Mouse (Mus musculus): ENCODE results near the gene Plaur. TPM values are rescaled to one million over a fixed set of nuclear protein-coding genes. Genes with fewer than 3 reads are reported as not detected.
A peak's percentile ranks its signal among the peaks of the same experiment; 100 is the strongest.

Gene Plaur
- polyA plus RNA-seq, 1 experiment = 1.3 TPM

- TF ChIP-seq CTCF (IDR thresholded peaks at IDR 0.05; ENCODE audit: extremely low read depth, insufficient read depth, low read length) (no peak), POLR2A (IDR thresholded peaks at IDR 0.05; ENCODE audit: extremely low read depth, insufficient read depth, low read length) (no peak)
- Histone ChIP-seq H3K4me3 (ENCODE audit: insufficient read depth, low read length) (no peak overlapping the region), H3K4me1 (ENCODE audit: control insufficient read depth, insufficient read depth, low read length) (peaks cover 1% of the 10 kb centered on the region; the same call in 1 of the 2 replicates), H3K27ac (ENCODE audit: insufficient read depth, low read length) (no peak overlapping the region)
These were observed 12.7 kb downstream of the Plaur start for GRCm38 (mm10) chr7:24474811-24475506.

- TF ChIP-seq POLR2A (IDR thresholded peaks at IDR 0.05; ENCODE audit: extremely low read depth, insufficient read depth, low read length) (no peak), CTCF (IDR thresholded peaks at IDR 0.05; ENCODE audit: extremely low read depth, insufficient read depth, low read length) (no peak)
- Histone ChIP-seq H3K4me1 (ENCODE audit: control insufficient read depth, insufficient read depth, low read length) (peaks cover 1% of the 10 kb centered on the region; the same call in 1 of the 2 replicates), H3K4me3 (ENCODE audit: insufficient read depth, low read length) (no peak overlapping the region), H3K27ac (ENCODE audit: insufficient read depth, low read length) (no peak overlapping the region)
These were observed 14.1 kb downstream of the Plaur start for GRCm38 (mm10) chr7:24476338-24476737.

- TF ChIP-seq CTCF (IDR thresholded peaks at IDR 0.05; ENCODE audit: extremely low read depth, insufficient read depth, low read length) = no peak
- TF ChIP-seq POLR2A (IDR thresholded peaks at IDR 0.05; ENCODE audit: extremely low read depth, insufficient read depth, low read length) = no peak
- Histone ChIP-seq H3K27ac (ENCODE audit: insufficient read depth, low read length) (no peak overlapping the region), H3K4me1 (ENCODE audit: control insufficient read depth, insufficient read depth, low read length) (peaks cover 1% of the 10 kb centered on the region; the same call in 1 of the 2 replicates), H3K4me3 (ENCODE audit: insufficient read depth, low read length) (no peak overlapping the region)
These were observed 14.6 kb downstream of the Plaur start for GRCm38 (mm10) chr7:24476856-24477255.

DNA sequence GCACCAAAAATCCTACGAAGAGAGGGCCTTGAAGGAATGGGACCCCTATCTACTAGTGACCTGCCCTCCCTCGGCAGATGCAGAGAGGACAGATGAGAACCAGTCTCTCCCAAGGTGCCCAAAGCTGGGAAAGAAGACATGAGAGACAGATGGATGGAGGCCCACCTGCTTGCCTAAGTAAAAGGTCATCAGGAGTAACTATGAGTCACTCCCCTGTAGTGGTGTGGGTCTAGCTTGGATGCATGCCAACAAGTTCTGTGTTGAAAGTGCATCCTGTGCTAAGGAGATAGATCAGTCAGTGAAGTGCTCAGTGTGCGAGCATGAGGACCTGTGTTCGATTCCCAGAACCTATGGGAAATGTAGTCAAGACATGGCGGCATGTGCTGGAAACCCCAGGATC, 16.6 kb downstream of the Plaur start:
- no peak overlapping the region for H3K27ac ChIP-seq (ENCODE audit: insufficient read depth, low read length)
- no peak overlapping the region for H3K4me3 ChIP-seq (ENCODE audit: insufficient read depth, low read length)
- TF ChIP-seq CTCF (IDR thresholded peaks at IDR 0.05; ENCODE audit: extremely low read depth, insufficient read depth, low read length) (no peak), POLR2A (IDR thresholded peaks at IDR 0.05; ENCODE audit: extremely low read depth, insufficient read depth, low read length) (no peak)
- peaks cover 1% of the 10 kb centered on the region; the same call in 1 of the 2 replicates for H3K4me1 ChIP-seq (ENCODE audit: control insufficient read depth, insufficient read depth, low read length)

DNA sequence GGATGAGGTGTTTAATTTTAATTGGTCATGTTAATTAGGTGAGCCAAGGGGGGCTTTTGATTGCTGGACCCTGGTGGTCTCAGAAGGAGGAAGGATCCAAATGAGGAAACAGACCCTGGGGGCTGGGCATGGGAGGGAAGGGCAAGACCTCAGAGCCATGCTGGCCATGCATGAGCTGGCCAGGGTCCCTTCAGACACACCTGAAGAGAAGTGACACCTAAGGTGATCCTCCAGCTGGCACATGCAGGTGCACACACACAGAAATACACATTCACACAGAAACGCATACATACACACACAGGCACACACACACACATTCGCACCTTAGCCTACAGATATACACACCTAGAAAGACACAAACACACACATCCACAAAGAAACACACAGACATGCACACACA, 17.4 kb downstream of the Plaur start:
- H3K27ac ChIP-seq (ENCODE audit: insufficient read depth, low read length) = no peak overlapping the region
- no peak for TF ChIP-seq CTCF (IDR thresholded peaks at IDR 0.05; ENCODE audit: extremely low read depth, insufficient read depth, low read length)
- no peak for TF ChIP-seq POLR2A (IDR thresholded peaks at IDR 0.05; ENCODE audit: extremely low read depth, insufficient read depth, low read length)
- no peak overlapping the region for H3K4me3 ChIP-seq (ENCODE audit: insufficient read depth, low read length)
- peaks cover 1% of the 10 kb centered on the region; the same call in 1 of the 2 replicates for H3K4me1 ChIP-seq (ENCODE audit: control insufficient read depth, insufficient read depth, low read length)

- Histone ChIP-seq H3K4me3 (ENCODE audit: insufficient read depth, low read length) (peak overlapping the region; percentile 61), H3K27ac (ENCODE audit: insufficient read depth, low read length) (peak overlapping the region; percentile 51; the same call in 1 of the 2 replicates)
These were observed 18.0 kb downstream of the Plaur start for GRCm38 (mm10) chr7:24480121-24480941.

GRCm38 (mm10) chr7:24480986-24481473, 18.7 kb downstream of the Plaur start:
- Histone ChIP-seq H3K4me1 (ENCODE audit: control insufficient read depth, insufficient read depth, low read length) (peaks cover 2% of the 10 kb centered on the region), H3K4me3 (ENCODE audit: insufficient read depth, low read length) (peak overlapping the region; percentile 61), H3K27ac (ENCODE audit: insufficient read depth, low read length) (peak overlapping the region; percentile 51)
- TF ChIP-seq POLR2A (IDR thresholded peaks at IDR 0.05; ENCODE audit: extremely low read depth, insufficient read depth, low read length) (no peak), CTCF (IDR thresholded peaks at IDR 0.05; ENCODE audit: extremely low read depth, insufficient read depth, low read length) (no peak)

More at GRCm38 (mm10) chr7:24480121-24480941, 18.0 kb downstream of the Plaur start:
- no peak for TF ChIP-seq CTCF (IDR thresholded peaks at IDR 0.05; ENCODE audit: extremely low read depth, insufficient read depth, low read length)
- 0 out of 2 replicates have a peak, but pooled peaks have one; percentile 6 for TF ChIP-seq POLR2A (IDR thresholded peaks at IDR 0.05; ENCODE audit: extremely low read depth, insufficient read depth, low read length)
- peaks cover 2% of the 10 kb centered on the region for H3K4me1 ChIP-seq (ENCODE audit: control insufficient read depth, insufficient read depth, low read length)

DNA sequence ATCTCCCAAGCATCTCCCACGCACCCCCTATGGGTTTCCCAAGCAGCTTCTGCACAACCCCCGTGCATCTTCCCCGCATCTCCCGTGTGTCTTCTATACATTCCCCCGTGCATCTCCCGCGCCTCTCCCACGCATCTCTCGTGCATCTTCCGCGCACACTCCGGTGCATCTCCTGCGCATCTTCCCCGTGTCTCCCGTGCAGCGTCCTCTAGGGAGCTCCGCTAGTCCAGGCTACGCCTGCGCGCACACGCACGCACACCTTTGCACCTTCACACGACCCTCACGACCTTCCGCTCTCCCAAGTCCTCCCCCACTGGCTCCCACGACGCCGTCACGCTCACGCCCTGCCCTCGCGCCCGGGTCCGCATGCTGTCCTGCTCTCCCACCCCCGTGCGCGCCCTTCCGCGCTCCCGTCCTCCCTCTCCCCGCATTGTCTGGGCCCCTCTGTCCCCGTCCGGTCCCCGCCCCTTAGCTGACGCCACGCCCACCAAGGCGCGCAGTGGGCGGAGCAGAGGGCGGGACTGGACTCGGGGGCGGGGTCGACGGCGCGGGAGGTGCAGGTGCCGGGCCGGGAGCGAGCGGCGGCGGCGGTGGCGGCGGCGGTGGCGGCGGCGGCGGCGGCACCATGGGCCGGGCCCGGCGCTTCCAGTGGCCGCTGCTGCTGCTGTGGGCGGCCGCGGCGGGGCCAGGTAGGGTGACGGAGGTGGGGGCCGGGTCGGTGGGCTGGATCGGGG, 19.4 kb downstream of the Plaur start, which contains the start of gene Cadm4:
Gene Cadm4 (plus strand): TSS at position 550 of the 734 bp plus-strand sequence.
- Histone ChIP-seq H3K4me1 (ENCODE audit: control insufficient read depth, insufficient read depth, low read length) (peaks cover 2% of the 10 kb centered on the region), H3K27ac (ENCODE audit: insufficient read depth, low read length) (peak within 1 kb of the TSS; percentile 74)
- TF ChIP-seq POLR2A (IDR thresholded peaks at IDR 0.05; ENCODE audit: extremely low read depth, insufficient read depth, low read length) (peak; percentile 58; the same call in 1 of the 2 replicates), CTCF (IDR thresholded peaks at IDR 0.05; ENCODE audit: extremely low read depth, insufficient read depth, low read length) (no peak)

More for the DNA sequence above, 19.4 kb downstream of the Plaur start, which contains the start of gene Cadm4:
- H3K4me3 ChIP-seq (ENCODE audit: insufficient read depth, low read length) = peak within 1 kb of the TSS; percentile 61
